Mouse (Mus musculus) embryonic facial prominence, embryonic 11.5 days (tissue): Measurements from ENCODE around the gene Pih1d2. TPM values are rescaled to one million over a fixed set of nuclear protein-coding genes. Genes with fewer than 3 reads are reported as not detected.
A peak's percentile ranks its signal among the peaks of the same experiment; 100 is the strongest.

ENCODE experiments used
- ATAC-seq: fragments of 200-750 bp; cut with Nextera tagmentation; replicated peaks from 2 replicates; pipeline ENCODE4 v1.8.0; 2017; ENCODE audit warnings: low read depth; ENCODE audit not compliant: insufficient number of reproducible peaks, low FRiP score, low TSS enrichment
- DNase-seq: peaks from one replicate; pipeline ENCODE4 v3.0.0-alpha.2; 2015; ENCODE audit warnings: low spot score
- H3K27ac ChIP-seq: fragments of 300-500 bp; sonication (generic); replicated peaks from 2 replicates; pipeline ENCODE4 v1.5.1; 2014; ENCODE audit warnings: mild to moderate bottlenecking, low read depth, low read length, control low read depth
- H3K27me3 ChIP-seq: fragments of 300-500 bp; sonication (generic); 2 replicates; pipeline ENCODE4 v1.6.1; 2014; ENCODE audit warnings: mild to moderate bottlenecking, low read length, moderate library complexity, mixed read lengths; ENCODE audit not compliant: control insufficient read depth, insufficient read depth
- H3K36me3 ChIP-seq: fragments of 300-500 bp; sonication (generic); replicated peaks from 2 replicates; pipeline ENCODE4 v1.6.1; 2014; ENCODE audit warnings: low read depth, mild to moderate bottlenecking, low read length, moderate library complexity, mixed read lengths; ENCODE audit not compliant: control insufficient read depth, insufficient read depth
- H3K4me1 ChIP-seq: fragments of 300-500 bp; sonication (generic); 2 replicates; pipeline ENCODE4 v1.6.1; 2014; ENCODE audit warnings: low read length, mixed read lengths; ENCODE audit not compliant: control insufficient read depth, insufficient read depth
- H3K4me2 ChIP-seq: fragments of 300-500 bp; sonication (generic); 2 replicates; pipeline ENCODE4 v1.6.1; 2014; ENCODE audit warnings: low read depth, mild to moderate bottlenecking, control low read depth, low read length, moderate library complexity
- H3K4me3 ChIP-seq: fragments of 300-500 bp; sonication (generic); 2 replicates; pipeline ENCODE4 v1.5.1; 2014; ENCODE audit warnings: low read depth, low read length, control low read depth
- H3K9ac ChIP-seq: fragments of 300-500 bp; sonication (generic); replicated peaks from 2 replicates; pipeline ENCODE4 v1.6.1; 2014; ENCODE audit warnings: mild to moderate bottlenecking, control low read depth, low read length
- H3K9me3 ChIP-seq: fragments of 300-500 bp; sonication (generic); replicated peaks from 2 replicates; pipeline ENCODE4 v1.6.1; 2016; ENCODE audit warnings: mild to moderate bottlenecking, low read length, inconsistent platforms, mixed read lengths; ENCODE audit not compliant: control insufficient read depth
- WGBS: fragments of 180-500 bp; shearing (Covaris S2); extraction: QIAGEN DNeasy Blood & Tissue Kit; methylation state at CpG from one replicate; pipeline ENCODE4 v1.1.7; 2014; 5-methylcytosine and 5-hydroxymethylcytosine counted together
- polyA plus RNA-seq: library from polyadenylated mRNA; unstranded; fragments of >200 nt; fragmentation: Nextera tagmentation; extraction: Ambion mirVana; gene quantifications from 2 replicates; pipeline ENCODE4 v1.2.1, GENCODE M21; 2014

The Pih1d2 gene
- polyA plus RNA-seq, 1 experiment from 2014 or later, result 3.1 TPM

- H3K9me3 ChIP-seq, result no peaks in the 10 kb centered on the region
- DNase-seq (no peak), ATAC-seq (no peak)
- WGBS, result 77% methylated on average over 10 of the region's 10 CpGs
- no peak overlapping the region for H3K27ac ChIP-seq
- no peaks in the 10 kb centered on the region; the same call in 1 of the 2 replicates for H3K36me3 ChIP-seq
- no peaks in the 10 kb centered on the region for H3K27me3 ChIP-seq
- no peaks in the 10 kb centered on the region for H3K4me1 ChIP-seq
- no peak overlapping the region for H3K9ac ChIP-seq
- H3K4me3 ChIP-seq, result no peak overlapping the region
- H3K4me2 ChIP-seq, result no peak overlapping the region
These were observed 26.1 kb upstream of the Pih1d2 start for GRCm38 (mm10) chr9:50590856-50591518.

- Histone ChIP-seq H3K27me3 (no peaks in the 10 kb centered on the region), H3K4me3 (no peak overlapping the region), H3K27ac (no peak overlapping the region), H3K9me3 (no peaks in the 10 kb centered on the region), H3K4me1 (no peaks in the 10 kb centered on the region), H3K4me2 (no peak overlapping the region), H3K36me3 (peaks cover 6% of the 10 kb centered on the region), H3K9ac (no peak overlapping the region)
- no peak for ATAC-seq
- WGBS, result 92% methylated on average over 9 of the region's 9 CpGs
- DNase-seq, result no peak
These were observed 24.2 kb upstream of the Pih1d2 start for GRCm38 (mm10) chr9:50592955-50593354.

- H3K4me2 ChIP-seq, result no peak overlapping the region
- no peak overlapping the region for H3K27ac ChIP-seq
- peak; percentile 38 for DNase-seq
- H3K4me1 ChIP-seq, result no peaks in the 10 kb centered on the region
- H3K36me3 ChIP-seq, result peaks cover 6% of the 10 kb centered on the region
- ATAC-seq, result no peak
- 70% methylated on average over 3 of the region's 3 CpGs for WGBS
- H3K9me3 ChIP-seq, result no peaks in the 10 kb centered on the region
- H3K4me3 ChIP-seq, result no peak overlapping the region
- H3K27me3 ChIP-seq, result no peaks in the 10 kb centered on the region
- no peak overlapping the region for H3K9ac ChIP-seq
These were observed 23.6 kb upstream of the Pih1d2 start for GRCm38 (mm10) chr9:50593544-50593943.

- no peak overlapping the region for H3K9ac ChIP-seq
- H3K4me2 ChIP-seq, result no peak overlapping the region
- no peaks in the 10 kb centered on the region for H3K4me1 ChIP-seq
- no peak for ATAC-seq
- H3K27ac ChIP-seq, result no peak overlapping the region
- H3K4me3 ChIP-seq, result no peak overlapping the region
- no peaks in the 10 kb centered on the region for H3K27me3 ChIP-seq
- peaks cover 9% of the 10 kb centered on the region for H3K36me3 ChIP-seq
- no peaks in the 10 kb centered on the region for H3K9me3 ChIP-seq
- WGBS, result 78% methylated on average over 12 of the region's 12 CpGs
- DNase-seq, result no peak
These were observed 22.2 kb upstream of the Pih1d2 start for GRCm38 (mm10) chr9:50594794-50595417.

GRCm38 (mm10) chr9:50596973-50597372 lies 20.1 kb upstream of the Pih1d2 start:
- Histone ChIP-seq H3K9ac (no peak overlapping the region), H3K27me3 (no peaks in the 10 kb centered on the region), H3K4me3 (no peak overlapping the region), H3K36me3 (peaks cover 9% of the 10 kb centered on the region), H3K27ac (no peak overlapping the region), H3K4me2 (no peak overlapping the region), H3K9me3 (no peaks in the 10 kb centered on the region), H3K4me1 (no peaks in the 10 kb centered on the region; the same call in 1 of the 2 replicates)
- 91% methylated on average over 8 of the region's 8 CpGs for WGBS
- ATAC-seq (no peak), DNase-seq (no peak)

GRCm38 (mm10) chr9:50601536-50601935 lies 15.6 kb upstream of the Pih1d2 start:
- ATAC-seq, result no peak
- Histone ChIP-seq H3K9me3 (no peaks in the 10 kb centered on the region), H3K27ac (no peak overlapping the region), H3K4me1 (peaks cover 3% of the 10 kb centered on the region; the same call in 1 of the 2 replicates), H3K9ac (no peak overlapping the region), H3K4me2 (no peak overlapping the region), H3K36me3 (peaks cover 7% of the 10 kb centered on the region), H3K4me3 (no peak overlapping the region), H3K27me3 (no peaks in the 10 kb centered on the region)
- WGBS, result 93% methylated on average over 6 of the region's 6 CpGs
- DNase-seq, result no peak

GRCm38 (mm10) chr9:50602055-50602845 lies 14.9 kb upstream of the Pih1d2 start:
- Histone ChIP-seq H3K27me3 (no peaks in the 10 kb centered on the region), H3K27ac (no peak overlapping the region), H3K4me1 (peaks cover 3% of the 10 kb centered on the region; the same call in 1 of the 2 replicates), H3K9me3 (no peaks in the 10 kb centered on the region), H3K36me3 (peaks cover 3% of the 10 kb centered on the region), H3K4me2 (peak overlapping the region; percentile 60), H3K9ac (0 out of 2 replicates have a peak overlapping the region, but pooled peaks have one; percentile 2), H3K4me3 (peak overlapping the region; percentile 87)
- 85% methylated on average over 7 of the region's 7 CpGs for WGBS
- DNase-seq (no peak), ATAC-seq (no peak)
